Mouse (Mus musculus) layer of hippocampus, adult 8-10 months (tissue): ENCODE measurements around the gene Med23. TPM values are rescaled to one million over a fixed set of nuclear protein-coding genes. Genes with fewer than 3 reads are reported as not detected.

Source experiments
- DNase-seq, 2 experiments: peaks; one replicate each; pipeline ENCODE4 v3.0.0; 2022; ENCODE audit warnings: low spot score in 2 of 2
- total RNA-seq, 4 experiments: library from RNA; stranded (reverse); gene quantifications; 2 replicates each; pipeline ENCODE4 v1.2.4; 2022

Gene Med23
- total RNA-seq, 4 experiments from 2014 or later = 35.6 to 43.2 (median 38.1) TPM

GRCm38 (mm10) chr10:24864434-24864833 is 5.4 kb upstream of the Med23 start:
- no peak for DNase-seq

- DNase-seq = no peak
Measured at GRCm38 (mm10) chr10:24873624-24874023, 3.8 kb downstream of the Med23 start.

GRCm38 (mm10) chr10:24886008-24886407 is 16.2 kb downstream of the Med23 start:
- DNase-seq = no peak

GRCm38 (mm10) chr10:24888343-24888742 is 18.6 kb downstream of the Med23 start:
- no peak for DNase-seq

- peak in 1 of 2 experiments; percentile 30 for DNase-seq
Measured at GRCm38 (mm10) chr10:24895927-24896326, 26.1 kb downstream of the Med23 start.

- DNase-seq = no peak
Measured at GRCm38 (mm10) chr10:24905627-24906026, 35.8 kb downstream of the Med23 start.

- DNase-seq = no peak
Measured at GRCm38 (mm10) chr10:24911199-24911598, 41.4 kb downstream of the Med23 start.

- DNase-seq = no peak
Measured at GRCm38 (mm10) chr10:24912576-24912975, 42.8 kb downstream of the Med23 start.

GRCm38 (mm10) chr10:24915486-24915885 is 45.7 kb downstream of the Med23 start:
- no peak for DNase-seq

- DNase-seq = no peak
Measured at GRCm38 (mm10) chr10:24922977-24923376, 53.2 kb downstream of the Med23 start.

GRCm38 (mm10) chr10:24924296-24924695 is 54.5 kb downstream of the Med23 start:
- DNase-seq = no peak

GRCm38 (mm10) chr10:24926380-24926779 is 56.6 kb downstream of the Med23 start:
- no peak for DNase-seq

GRCm38 (mm10) chr10:24926962-24927720 is 57.4 kb downstream of the Med23 start, which contains the start of gene Arg1:
TSS of gene Arg1 (minus strand) at chr10:24927484.
- no peak for DNase-seq

- DNase-seq = no peak
Measured at GRCm38 (mm10) chr10:24928072-24928471, 58.3 kb downstream of the Med23 start.

- DNase-seq = no peak
Measured at GRCm38 (mm10) chr10:24930143-24930542, 60.4 kb downstream of the Med23 start.

- DNase-seq = no peak
Measured at GRCm38 (mm10) chr10:24947871-24948270, 78.1 kb downstream of the Med23 start.

- no peak for DNase-seq
Measured at GRCm38 (mm10) chr10:24948278-24948677, 78.5 kb downstream of the Med23 start.

GRCm38 (mm10) chr10:24950223-24950622 is 80.4 kb downstream of the Med23 start:
- DNase-seq = no peak

GRCm38 (mm10) chr10:24951575-24951974 is 81.8 kb downstream of the Med23 start:
- no peak for DNase-seq

GRCm38 (mm10) chr10:24952549-24952948 is 82.8 kb downstream of the Med23 start:
- no peak for DNase-seq

- DNase-seq = no peak
Measured at GRCm38 (mm10) chr10:24953876-24954275, 84.1 kb downstream of the Med23 start.

- no peak for DNase-seq
Measured at GRCm38 (mm10) chr10:24958280-24959042, 88.7 kb downstream of the Med23 start.
